Mouse (Mus musculus) heart, embryonic 10.5 days (tissue): Measurements from ENCODE around the gene Cit. TPM values are rescaled to one million over a fixed set of nuclear protein-coding genes. Genes with fewer than 3 reads are reported as not detected.

Source experiments
- DNase-seq: peaks from one replicate; pipeline ENCODE4 v3.0.0-alpha.2; 2017; ENCODE audit warnings: low spot score
- H3K27ac ChIP-seq: fragments of 300-500 bp; sonication (generic); 2 replicates; pipeline ENCODE4 v1.5.1; 2016; ENCODE audit warnings: mild to moderate bottlenecking
- H3K27me3 ChIP-seq: fragments of 300-500 bp; sonication (generic); 2 replicates; pipeline ENCODE4 v1.6.1; 2016; ENCODE audit warnings: mild to moderate bottlenecking; ENCODE audit not compliant: poor library complexity, insufficient read depth, severe bottlenecking
- H3K36me3 ChIP-seq: fragments of 300-500 bp; sonication (generic); 2 replicates; pipeline ENCODE4 v1.6.1; 2016; ENCODE audit warnings: mild to moderate bottlenecking, moderate library complexity
- H3K4me1 ChIP-seq: fragments of 300-500 bp; sonication (generic); 2 replicates; pipeline ENCODE4 v1.6.1; 2016; ENCODE audit warnings: mild to moderate bottlenecking
- H3K4me3 ChIP-seq: fragments of 300-500 bp; sonication (generic); 2 replicates; pipeline ENCODE4 v1.5.1; 2016; ENCODE audit warnings: mild to moderate bottlenecking, moderate library complexity
- H3K9me3 ChIP-seq: fragments of 300-500 bp; sonication (generic); 2 replicates; pipeline ENCODE4 v1.6.1; 2016; ENCODE audit warnings: mild to moderate bottlenecking, moderate library complexity
- WGBS: fragments of 180-500 bp; shearing (Covaris S2); methylation state at CpG from one replicate; pipeline ENCODE4 v1.1.7; 2016; 5-methylcytosine and 5-hydroxymethylcytosine counted together
- polyA plus RNA-seq: library from polyadenylated mRNA; unstranded; fragments of >200 nt; fragmentation: Nextera tagmentation; extraction: Ambion mirVana; gene quantifications from 2 replicates; pipeline ENCODE4 v1.2.1, GENCODE M21; 2016

Cit gene
- polyA plus RNA-seq, 1 experiment from 2014 or later = 38.5 TPM

DNA sequence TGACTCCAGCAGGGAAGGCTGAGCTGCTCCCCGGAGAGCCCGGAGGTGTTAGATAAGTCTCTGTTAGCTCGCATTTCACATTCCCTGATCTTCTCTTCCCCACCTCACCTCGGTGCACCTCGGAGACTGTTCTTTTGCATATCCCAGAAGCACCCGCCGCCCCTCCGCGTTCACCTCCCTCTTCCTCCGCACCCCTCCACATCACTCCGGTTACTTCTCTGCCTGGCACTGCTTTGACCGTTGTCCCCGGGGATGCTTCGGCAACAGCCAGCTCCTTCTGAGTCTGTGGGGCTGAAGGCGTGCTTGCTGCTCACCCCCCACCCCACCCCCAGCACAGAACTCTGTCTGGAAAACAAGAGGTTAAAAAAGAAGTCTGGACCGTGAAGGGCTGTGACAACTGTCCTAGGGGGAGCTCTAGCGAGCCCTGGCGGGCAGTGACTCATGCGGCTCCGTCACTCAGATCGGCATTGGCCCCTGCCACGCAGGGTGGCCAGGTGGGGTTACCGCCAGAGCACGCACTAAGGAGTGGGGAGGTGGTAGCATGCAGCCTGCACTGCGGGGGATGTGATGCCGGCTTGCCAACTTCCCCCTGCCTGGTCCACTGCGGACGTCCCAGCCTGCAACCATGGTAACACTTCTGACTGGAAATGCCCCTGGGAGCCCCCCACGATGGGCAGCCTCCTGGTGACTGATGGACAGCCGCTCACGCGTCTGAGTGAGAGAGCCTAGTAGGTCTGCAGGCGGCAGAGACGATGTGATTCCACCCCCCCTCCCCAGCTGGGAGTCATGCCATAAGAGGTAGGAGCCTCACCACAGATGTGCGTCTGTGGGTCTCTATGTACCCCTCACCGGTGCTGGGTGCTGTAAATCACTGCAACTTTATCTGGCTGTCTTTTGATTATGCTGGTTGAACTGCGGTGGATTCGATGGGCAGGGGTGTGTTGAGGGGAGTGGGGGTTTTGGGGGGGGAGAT, 62.2 kb downstream of the Cit start:
- no peak for DNase-seq
- 5% methylated on average over 38 of the region's 38 CpGs for WGBS
- H3K27ac ChIP-seq = peak overlapping the region; percentile 38
- H3K9me3 ChIP-seq = no peaks in the 10 kb centered on the region
- 0 out of 2 replicates have a peak, but pooled peaks cover 5% of the 10 kb centered on the region for H3K36me3 ChIP-seq
- H3K27me3 ChIP-seq = no peaks in the 10 kb centered on the region
- peak overlapping the region; percentile 61 for H3K4me3 ChIP-seq
- peaks cover 53% of the 10 kb centered on the region for H3K4me1 ChIP-seq

DNA sequence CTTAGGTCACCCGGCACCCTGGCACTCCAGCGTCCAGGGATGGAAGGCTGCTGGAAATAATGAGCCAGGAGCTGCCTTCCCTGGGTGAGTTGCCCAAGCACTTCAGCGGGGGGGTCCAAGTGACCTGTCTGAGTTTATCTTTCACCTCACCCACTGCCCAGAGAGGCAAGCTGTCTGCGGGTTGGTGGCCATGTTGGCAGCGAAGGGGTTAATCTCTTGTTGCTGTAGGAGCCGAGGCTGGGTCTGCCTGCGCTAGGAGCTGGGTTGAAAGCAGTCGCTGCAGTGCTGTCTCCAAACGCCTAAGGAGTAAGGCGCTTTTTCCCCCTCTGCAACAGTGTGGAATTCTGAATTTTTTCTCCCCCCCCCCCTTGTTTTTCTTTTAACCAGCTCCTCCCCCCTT, 63.2 kb downstream of the Cit start:
- Histone ChIP-seq H3K4me3 (peak overlapping the region; percentile 61), H3K27ac (no peak overlapping the region), H3K36me3 (0 out of 2 replicates have a peak, but pooled peaks cover 5% of the 10 kb centered on the region), H3K4me1 (peaks cover 51% of the 10 kb centered on the region), H3K27me3 (no peaks in the 10 kb centered on the region), H3K9me3 (no peaks in the 10 kb centered on the region)
- WGBS = 21% methylated on average over 10 of the region's 10 CpGs
- no peak for DNase-seq

DNA sequence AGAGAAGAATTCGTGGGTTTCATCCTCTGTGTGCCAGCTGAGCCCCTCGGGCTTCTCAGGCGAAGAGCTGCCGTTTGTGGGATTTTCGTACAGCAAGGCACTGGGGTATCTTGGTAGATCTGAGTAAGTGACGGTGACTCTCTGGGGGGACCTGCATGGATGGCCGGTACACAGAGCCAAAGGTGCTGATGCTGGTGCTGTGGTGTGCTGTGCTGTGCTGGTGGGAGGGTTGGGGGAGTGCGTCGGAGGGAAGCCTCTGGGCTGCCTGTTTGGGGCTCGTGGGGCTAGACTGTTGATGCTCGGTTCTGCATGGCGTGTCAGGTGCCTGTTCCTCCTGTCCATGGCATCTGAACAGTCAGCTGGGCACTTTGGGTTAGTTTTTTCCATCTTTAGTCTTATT, 63.6 kb downstream of the Cit start:
- no peak overlapping the region for H3K27ac ChIP-seq
- 58% methylated on average over 12 of the region's 12 CpGs for WGBS
- H3K36me3 ChIP-seq = peaks cover 6% of the 10 kb centered on the region; the same call in 1 of the 2 replicates
- peaks cover 46% of the 10 kb centered on the region for H3K4me1 ChIP-seq
- peak overlapping the region; percentile 61; the same call in 1 of the 2 replicates for H3K4me3 ChIP-seq
- H3K9me3 ChIP-seq = no peaks in the 10 kb centered on the region
- no peak for DNase-seq
- no peaks in the 10 kb centered on the region for H3K27me3 ChIP-seq

DNA sequence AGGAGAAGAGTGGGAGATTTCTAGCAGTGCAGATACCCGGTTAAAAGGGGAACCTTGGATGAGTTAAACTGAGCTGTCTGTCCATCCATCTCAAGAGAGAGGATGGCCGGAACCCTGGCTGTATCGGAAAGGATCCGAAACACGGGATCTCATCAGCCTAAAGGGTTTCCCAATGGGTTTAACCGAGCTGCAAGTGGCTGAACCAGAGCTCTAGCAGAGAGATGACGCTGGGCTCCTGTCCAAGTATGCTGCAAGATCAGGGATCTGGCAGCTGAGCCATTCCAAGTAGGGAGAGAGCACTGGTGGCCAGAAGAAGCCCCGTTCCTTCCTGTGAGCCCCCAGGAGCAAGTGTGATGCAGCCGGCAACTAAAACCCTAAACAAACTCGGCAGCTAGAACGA, 64.0 kb downstream of the Cit start:
- no peak for DNase-seq
- H3K36me3 ChIP-seq = peaks cover 10% of the 10 kb centered on the region; the same call in 1 of the 2 replicates
- 0 out of 2 replicates have a peak overlapping the region, but pooled peaks have one; percentile 0 for H3K4me3 ChIP-seq
- no peaks in the 10 kb centered on the region for H3K27me3 ChIP-seq
- no peaks in the 10 kb centered on the region for H3K9me3 ChIP-seq
- peaks cover 45% of the 10 kb centered on the region for H3K4me1 ChIP-seq
- 56% methylated on average over 11 of the region's 11 CpGs for WGBS
- 0 out of 2 replicates have a peak overlapping the region, but pooled peaks have one; percentile 38 for H3K27ac ChIP-seq

DNA sequence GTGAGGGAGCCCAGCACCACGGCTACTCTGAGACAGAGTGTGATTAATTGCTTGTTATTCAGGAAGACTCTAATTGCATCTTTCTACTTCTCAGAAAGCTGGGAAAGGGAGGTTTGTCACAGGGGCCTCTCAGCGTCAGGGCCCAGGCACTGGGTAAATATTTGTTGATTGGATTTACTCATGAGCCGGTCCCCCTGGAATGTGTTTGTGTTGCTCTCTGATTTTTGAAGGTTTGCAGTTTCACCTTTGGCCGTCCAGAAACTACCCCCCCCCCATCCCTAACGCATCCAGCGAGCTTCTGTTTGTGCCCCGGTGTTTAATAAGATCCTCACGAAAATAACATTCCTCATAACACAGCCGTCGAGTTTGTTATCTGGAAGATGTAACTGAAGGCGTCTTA, 65.4 kb downstream of the Cit start:
- peaks cover 45% of the 10 kb centered on the region for H3K4me1 ChIP-seq
- H3K9me3 ChIP-seq = no peaks in the 10 kb centered on the region
- no peak for DNase-seq
- H3K27ac ChIP-seq = no peak overlapping the region
- H3K4me3 ChIP-seq = no peak overlapping the region
- 40% methylated on average over 11 of the region's 11 CpGs for WGBS
- H3K27me3 ChIP-seq = no peaks in the 10 kb centered on the region
- H3K36me3 ChIP-seq = peaks cover 7% of the 10 kb centered on the region; the same call in 1 of the 2 replicates

DNA sequence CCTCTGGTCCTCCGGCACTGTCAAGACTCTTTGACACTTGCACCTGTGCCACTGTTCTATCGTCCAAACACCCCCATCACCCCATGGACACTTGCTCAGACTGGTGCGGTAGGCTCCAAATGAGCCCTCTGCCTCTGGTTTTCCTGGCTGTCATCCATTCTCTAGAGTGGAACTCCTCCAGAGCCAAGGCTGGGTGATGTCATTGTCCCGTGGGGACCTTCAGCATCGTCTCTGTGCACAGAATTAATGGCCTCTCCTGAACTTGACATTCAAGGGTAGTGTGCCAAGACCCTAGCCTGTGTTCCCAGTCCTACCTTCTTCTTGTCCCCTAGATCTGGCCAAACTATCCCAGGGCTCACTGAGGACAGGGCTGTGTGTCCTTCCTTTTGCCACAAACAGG, 70.4 kb downstream of the Cit start:
- Histone ChIP-seq H3K27me3 (no peaks in the 10 kb centered on the region), H3K4me3 (no peak overlapping the region), H3K4me1 (peaks cover 7% of the 10 kb centered on the region), H3K27ac (no peak overlapping the region), H3K36me3 (peaks cover 7% of the 10 kb centered on the region; the same call in 1 of the 2 replicates), H3K9me3 (no peaks in the 10 kb centered on the region)
- DNase-seq = no peak
- 88% methylated on average over 5 of the region's 5 CpGs for WGBS

DNA sequence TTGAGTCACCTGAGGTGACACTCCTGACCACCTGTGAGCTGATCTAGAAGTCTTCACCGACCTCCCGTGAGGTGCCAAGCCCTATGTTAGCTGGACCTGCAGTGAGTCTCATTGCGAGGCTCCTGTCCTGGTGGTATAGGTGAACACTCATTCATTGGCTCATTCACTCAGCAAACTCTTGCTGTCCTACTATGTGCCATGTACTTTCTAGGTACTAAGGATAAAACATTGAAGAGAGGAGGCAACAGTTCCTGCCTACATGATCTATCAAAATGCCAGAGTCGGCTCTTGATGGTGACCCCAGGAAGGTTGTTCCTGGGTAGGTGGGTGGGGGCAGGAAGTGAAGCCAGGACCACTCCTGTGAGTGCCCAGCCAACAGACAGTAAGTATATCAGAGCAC, 72.9 kb downstream of the Cit start:
- no peak overlapping the region for H3K27ac ChIP-seq
- DNase-seq = no peak
- peaks cover 6% of the 10 kb centered on the region for H3K4me1 ChIP-seq
- H3K4me3 ChIP-seq = no peak overlapping the region
- H3K9me3 ChIP-seq = no peaks in the 10 kb centered on the region
- 89% methylated on average over 4 of the region's 4 CpGs for WGBS
- H3K36me3 ChIP-seq = peaks cover 7% of the 10 kb centered on the region; the same call in 1 of the 2 replicates
- H3K27me3 ChIP-seq = no peaks in the 10 kb centered on the region

DNA sequence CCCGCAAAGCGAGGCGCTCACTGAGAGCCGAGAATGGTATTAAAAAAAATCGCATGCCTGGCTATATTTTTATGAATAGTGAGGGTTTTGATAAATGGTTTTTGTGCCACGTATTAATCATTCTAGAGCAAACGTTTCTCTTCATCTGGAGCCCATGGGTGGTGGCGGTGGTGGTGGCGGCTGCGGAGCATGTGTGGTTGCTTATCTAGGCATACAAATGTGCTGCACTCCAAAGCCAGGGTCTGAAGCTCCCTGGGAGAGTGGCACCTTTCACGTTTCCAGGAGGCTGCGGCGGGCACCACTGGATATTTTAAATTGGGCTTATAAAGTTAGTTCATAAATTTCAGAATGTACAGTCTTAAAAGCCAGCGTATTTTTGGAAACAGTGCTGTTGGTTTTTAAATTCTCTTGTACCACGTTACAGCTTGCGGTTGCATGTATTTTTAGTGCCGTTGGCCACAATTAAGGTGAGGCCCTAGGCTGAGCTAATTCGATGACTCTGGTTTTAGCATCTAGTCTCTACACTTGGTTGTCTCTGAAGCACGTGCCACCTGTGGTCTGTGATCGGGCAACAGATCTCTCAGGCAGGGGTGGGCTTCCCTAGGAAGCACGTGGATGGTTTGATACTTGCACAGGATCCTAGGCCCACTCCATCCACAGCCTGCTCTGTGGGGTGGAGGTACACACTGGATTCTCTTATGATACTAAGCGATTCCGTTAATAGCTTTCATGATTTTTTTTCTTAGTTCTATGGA, 73.7 kb downstream of the Cit start:
- DNase-seq = no peak
- H3K4me1 ChIP-seq = peaks cover 6% of the 10 kb centered on the region
- WGBS = 86% methylated on average over 23 of the region's 23 CpGs
- H3K9me3 ChIP-seq = no peaks in the 10 kb centered on the region
- peaks cover 5% of the 10 kb centered on the region; the same call in 1 of the 2 replicates for H3K36me3 ChIP-seq
- H3K27ac ChIP-seq = no peak overlapping the region
- no peaks in the 10 kb centered on the region for H3K27me3 ChIP-seq
- no peak overlapping the region for H3K4me3 ChIP-seq

DNA sequence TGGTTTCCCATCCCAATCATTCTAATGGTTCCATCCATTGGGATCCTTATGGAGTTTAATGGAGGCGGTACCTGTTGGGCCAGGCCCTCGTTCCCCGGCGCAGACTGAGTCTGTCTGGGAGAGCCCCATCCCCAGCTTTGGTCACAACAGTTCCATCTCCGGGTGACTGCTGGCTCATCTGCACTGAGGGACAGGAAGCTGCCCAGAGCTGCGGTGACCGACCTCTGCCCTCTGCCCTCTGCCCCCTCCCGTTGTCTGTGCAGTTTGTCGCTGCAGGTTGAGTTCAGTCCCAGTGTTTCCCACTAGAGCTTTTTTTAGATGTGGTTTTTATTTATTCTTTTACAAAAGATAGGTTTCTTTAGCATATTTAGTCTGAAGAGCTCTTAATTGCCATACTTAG, 76.9 kb downstream of the Cit start:
- Histone ChIP-seq H3K4me1 (peaks cover 6% of the 10 kb centered on the region), H3K36me3 (peaks cover 18% of the 10 kb centered on the region), H3K9me3 (no peaks in the 10 kb centered on the region), H3K27ac (no peak overlapping the region), H3K27me3 (no peaks in the 10 kb centered on the region), H3K4me3 (no peak overlapping the region)
- WGBS = 76% methylated on average over 9 of the region's 9 CpGs
- DNase-seq = no peak

DNA sequence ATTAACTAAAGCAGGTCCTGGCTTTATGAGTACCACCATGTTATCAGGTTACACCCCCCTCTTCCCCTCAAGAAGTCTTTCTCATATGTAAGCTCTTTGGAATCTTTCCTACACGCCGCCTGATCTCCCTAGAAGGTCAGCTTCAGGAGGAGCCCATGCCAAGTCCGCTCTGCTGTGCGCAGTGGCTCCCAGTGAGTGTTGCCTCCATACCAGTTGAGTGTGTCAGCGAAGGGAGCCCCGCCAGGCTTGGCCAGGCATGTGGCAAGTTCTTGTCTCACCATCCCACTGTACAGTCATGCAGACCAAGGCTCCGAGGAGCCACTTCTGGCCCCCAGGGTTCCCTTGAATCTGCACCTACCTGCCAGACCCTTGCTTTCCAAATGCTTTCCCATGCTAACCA, 79.9 kb downstream of the Cit start:
- no peak overlapping the region for H3K4me3 ChIP-seq
- DNase-seq = no peak
- peaks cover 39% of the 10 kb centered on the region for H3K36me3 ChIP-seq
- H3K27me3 ChIP-seq = no peaks in the 10 kb centered on the region
- no peaks in the 10 kb centered on the region for H3K9me3 ChIP-seq
- H3K27ac ChIP-seq = no peak overlapping the region
- H3K4me1 ChIP-seq = peaks cover 6% of the 10 kb centered on the region
- WGBS = 87% methylated on average over 7 of the region's 7 CpGs

DNA sequence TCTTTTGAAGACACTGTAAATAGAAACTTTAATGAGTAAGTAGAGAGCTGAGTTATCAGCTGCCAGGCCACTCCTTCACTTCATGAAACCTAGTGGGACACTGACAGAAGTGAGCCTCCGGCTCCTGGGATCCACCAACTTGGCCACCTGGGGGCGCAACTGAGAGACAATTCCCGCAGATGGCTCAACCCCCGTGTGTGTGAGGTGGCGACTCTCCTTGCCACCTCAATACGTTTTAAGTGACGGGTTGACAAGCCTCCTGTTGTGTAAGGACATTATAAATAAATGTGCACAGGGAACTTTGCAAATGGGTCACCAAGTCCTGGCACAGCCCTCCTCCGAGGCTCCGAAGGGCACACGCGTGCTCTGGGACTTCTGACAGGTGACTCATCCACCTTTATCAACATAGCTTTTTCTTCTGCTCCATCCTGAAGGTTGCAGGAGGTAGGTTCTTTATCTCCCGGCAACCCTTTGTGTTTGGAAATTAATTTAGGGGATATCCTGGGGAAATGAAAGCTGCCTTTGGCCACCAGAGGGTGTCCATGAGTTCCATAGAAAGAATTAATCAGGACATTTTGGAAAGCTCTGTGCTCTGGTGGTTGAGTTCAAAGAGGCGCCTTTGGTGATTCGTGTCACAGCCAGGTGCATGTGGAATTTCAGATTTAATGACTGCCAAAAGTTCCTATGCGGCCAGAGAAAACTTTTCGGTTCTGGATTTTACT, 83.9 kb downstream of the Cit start:
- WGBS = 80% methylated on average over 16 of the region's 16 CpGs
- Histone ChIP-seq H3K36me3 (peaks cover 74% of the 10 kb centered on the region), H3K9me3 (no peaks in the 10 kb centered on the region), H3K27me3 (no peaks in the 10 kb centered on the region), H3K4me3 (no peak overlapping the region), H3K27ac (no peak overlapping the region), H3K4me1 (no peaks in the 10 kb centered on the region)
- DNase-seq = no peak

DNA sequence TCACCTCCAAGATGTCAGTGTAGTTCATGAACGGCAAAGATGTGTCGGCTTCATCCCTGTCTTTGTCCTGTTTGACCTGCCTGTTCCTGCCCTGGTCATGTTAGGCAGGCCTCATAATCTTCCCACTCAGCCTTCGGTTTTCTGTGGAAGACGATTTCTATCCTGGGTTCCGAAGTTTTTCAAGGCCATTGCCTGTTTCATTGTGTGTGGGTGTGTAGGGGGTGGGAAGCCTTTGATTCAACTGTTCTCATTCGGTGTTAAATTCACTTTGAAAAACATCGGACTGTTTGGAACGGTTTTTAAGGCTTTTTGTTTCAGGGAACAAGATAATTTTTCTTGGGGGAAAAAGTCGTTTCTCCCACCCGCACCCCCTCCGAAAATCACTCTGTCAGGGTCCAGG, 87.2 kb downstream of the Cit start:
- H3K27ac ChIP-seq = no peak overlapping the region
- H3K9me3 ChIP-seq = no peaks in the 10 kb centered on the region
- H3K36me3 ChIP-seq = peaks cover 71% of the 10 kb centered on the region
- H3K27me3 ChIP-seq = no peaks in the 10 kb centered on the region
- DNase-seq = no peak
- no peaks in the 10 kb centered on the region for H3K4me1 ChIP-seq
- WGBS = 94% methylated on average over 11 of the region's 11 CpGs
- no peak overlapping the region for H3K4me3 ChIP-seq
